Mouse (Mus musculus): Measurements from ENCODE around the gene Fam118a.
A peak's percentile ranks its signal among the peaks of the same experiment; 100 is the strongest.
"Not testable (repeated sequence)": the region's sequence is repeated elsewhere in the genome, so short reads cannot be mapped to it uniquely, and the experiment has no call there.

Fam118a gene

DNA sequence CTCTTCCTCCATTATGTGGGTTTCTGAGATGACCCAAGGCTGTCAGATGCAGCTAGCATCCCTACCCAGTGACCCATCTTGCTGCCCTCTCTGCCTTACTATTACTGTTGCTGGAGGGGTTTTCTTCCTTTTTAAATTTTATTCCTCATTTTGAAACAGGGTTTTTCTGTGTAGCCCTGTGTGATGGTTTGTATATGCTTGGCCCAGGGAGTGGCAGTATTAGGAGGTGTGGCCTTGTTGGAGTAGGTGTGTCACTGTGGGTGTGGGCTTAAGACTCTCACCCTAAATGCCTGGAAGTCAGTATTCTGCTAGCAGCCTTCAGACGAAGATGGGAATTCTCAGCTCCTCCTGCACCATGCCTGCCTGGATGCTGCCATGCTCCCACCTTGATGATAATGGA, at the start of gene Fam118a:
Gene Fam118a (plus strand): TSS at position 301 of the 400 bp plus-strand sequence.
- not testable (repeated sequence) for DNase-seq

DNA sequence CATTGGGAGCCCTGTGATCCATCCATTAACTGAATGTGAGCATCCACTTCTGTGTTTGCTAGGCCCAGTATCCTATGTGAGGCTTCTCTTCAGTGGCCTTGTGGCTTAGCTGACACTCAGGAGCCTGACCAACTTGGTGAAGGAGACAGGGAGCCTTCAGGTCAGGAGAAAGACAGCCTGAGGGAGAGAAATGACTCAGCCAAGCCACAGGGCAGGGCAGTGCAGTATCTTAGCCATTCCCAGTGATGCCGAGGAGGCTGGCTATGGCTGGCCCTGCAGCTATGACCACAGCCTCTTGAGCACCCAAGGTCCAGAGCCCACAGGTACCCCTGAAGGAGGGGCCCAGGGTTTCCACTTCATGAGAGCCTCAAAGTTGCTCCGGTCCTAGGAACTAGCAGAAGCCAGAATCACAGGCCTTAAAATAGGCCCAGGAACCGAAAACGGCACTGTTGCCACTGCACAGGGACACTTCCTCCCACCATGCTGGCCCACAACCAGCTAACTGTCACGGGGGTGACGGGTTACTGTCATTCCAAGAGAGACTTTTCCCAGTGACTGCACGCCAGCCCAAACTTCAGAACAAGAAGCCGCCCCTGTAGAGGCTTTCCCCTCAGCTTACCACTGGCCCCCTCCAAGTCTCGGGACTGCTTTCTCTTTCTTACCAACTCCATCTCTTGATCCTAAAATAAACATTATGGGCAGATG, 47.0 kb upstream of the Fam118a start:
- peak; percentile 53 for DNase-seq

DNA sequence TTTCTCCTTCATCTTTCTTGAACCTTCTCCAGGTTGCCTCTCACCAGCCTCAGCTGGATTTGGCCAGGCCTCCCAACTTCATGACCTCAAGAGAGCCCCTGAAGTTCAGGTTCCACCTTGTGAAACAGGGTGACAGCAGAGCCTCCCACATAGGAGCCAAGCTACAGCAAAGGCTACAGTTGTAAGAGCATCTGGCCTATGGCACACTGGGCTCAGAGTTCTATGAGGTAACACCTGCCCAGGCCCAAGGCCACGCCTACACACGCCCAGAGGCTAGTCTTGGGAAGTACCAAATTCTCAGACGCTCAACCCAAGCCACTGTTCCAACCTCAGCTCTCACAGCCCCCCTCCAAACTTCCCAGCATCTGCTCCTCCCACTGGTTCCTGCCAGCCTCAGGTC, 45.9 kb upstream of the Fam118a start:
- DNase-seq: no peak

DNA sequence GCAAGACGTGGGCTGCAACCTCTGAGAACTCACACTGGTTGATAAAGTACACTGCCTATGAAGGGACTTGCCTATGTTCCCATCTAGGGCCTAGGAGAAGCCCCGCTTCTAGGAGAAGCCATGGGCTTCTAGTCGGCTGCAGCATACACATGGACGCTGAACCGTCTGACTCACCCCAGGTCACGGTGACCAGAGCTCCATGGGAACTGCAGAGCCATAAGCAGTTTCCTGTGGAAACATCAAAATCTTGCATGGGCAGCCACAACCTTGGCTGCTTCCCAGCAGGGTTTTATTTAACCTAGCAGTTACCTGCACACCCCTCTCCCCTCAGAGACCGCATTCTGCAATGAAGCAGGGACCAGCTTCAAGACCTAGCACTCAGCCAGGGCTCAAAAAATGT, 45.0 kb upstream of the Fam118a start:
- no peak for DNase-seq

DNA sequence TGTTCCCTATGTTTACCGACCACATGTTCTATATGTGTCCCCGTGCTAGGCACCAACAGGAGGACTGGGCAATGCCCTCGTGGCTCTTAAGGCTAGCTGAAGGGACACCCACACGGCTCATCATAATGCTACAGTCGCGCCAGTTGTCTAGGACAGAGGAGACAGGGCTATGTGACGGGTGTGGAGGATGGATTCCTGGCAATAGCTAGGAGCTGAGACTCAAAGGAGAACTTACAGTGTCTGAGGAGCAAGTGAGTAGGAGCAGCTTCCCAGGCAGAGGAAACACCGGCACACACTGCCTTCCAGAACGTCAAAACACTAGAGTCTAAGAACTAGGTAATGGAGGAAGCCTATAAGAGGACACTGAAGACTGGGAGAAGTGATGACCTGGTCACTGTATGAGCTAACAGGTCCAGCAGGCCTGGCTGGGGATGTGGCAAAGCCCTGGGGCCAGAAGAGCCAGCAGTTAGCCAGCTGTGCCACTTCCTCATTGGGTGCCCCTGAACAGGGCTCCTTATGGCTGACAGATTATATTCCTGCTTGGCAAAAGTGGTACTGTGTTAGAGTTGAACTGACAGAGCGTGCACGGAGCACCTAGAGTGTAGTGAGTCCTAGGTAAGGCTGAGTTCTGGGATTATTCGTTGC, 43.1 kb upstream of the Fam118a start:
- no peak for DNase-seq

DNA sequence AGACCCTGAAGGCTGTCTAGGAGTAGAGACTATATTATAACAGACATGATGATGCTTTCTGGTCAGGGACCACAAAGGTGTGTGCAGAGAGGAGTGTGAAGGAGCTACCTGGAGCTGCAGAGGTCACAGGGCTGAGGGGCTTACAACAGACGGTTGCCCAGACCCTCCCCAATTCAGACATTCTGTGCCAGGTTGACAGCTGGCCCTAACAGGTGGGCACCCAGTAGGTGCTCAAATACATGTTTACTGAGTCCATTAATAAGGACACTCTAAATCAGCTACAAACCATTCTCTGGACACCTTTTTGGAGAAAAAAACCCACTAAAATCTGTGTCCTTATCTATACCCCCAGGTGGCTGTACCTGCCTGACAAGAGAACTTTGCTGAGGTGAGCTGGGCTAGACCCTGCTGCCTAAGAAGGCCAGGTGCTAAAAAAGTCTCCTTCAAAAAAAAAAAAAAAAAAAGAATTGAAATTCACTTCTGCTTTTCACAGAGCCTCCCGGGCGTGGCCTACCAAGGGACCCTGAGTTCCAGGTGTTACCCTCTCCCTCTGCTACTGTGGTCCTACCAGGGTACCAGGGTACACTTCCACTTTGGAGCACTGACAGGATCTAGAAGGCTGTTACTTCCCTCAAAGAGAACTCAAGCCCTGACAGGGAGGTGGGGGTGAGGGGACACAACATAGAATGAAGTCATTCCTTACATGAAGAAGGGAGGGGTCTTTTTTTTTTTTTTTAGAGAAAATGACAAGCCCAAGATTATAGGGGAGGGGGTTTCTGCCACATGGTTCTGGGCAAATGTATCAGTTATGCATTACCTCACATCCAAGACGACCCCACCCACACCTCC, 42.4 kb upstream of the Fam118a start:
- no peak for DNase-seq

DNA sequence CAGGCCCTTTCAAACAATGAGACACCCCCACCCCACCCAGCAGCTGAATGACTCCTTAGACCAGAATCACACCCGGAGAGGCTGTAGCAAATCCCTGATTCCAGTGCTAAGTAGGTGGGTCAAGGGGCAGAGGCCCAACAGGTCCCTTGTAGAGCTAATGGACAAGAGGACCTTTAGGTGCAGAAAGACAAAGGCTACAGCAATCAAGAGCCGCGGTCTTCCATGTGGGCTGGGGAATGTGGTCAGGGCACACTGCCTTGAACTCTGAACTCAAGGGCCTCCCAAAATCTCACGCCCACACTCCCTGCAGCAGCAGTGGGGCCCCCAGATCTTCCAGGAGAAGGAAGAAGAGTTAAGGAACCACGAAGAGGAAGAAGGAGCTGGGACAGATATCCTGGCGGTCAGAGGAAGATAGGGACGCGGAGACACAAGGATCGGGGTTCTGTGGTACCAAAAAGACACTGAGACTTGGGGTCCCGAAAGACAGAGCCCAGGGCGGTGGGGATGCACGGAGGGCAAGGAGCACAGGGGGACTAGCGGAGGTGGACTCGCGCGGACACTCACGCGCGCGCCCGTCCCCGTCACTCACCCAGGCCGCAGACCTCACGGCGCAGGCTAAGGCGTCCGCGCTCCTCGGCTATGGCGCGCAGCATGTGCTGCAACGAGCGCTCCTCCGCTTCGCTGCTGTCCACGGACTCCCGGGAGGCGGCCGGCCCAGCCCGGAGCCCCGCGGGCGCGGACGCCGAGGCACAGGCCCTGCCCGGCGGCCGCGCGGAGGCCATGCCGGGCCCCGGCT, 41.5 kb upstream of the Fam118a start:
- DNase-seq: peak; percentile 51

DNA sequence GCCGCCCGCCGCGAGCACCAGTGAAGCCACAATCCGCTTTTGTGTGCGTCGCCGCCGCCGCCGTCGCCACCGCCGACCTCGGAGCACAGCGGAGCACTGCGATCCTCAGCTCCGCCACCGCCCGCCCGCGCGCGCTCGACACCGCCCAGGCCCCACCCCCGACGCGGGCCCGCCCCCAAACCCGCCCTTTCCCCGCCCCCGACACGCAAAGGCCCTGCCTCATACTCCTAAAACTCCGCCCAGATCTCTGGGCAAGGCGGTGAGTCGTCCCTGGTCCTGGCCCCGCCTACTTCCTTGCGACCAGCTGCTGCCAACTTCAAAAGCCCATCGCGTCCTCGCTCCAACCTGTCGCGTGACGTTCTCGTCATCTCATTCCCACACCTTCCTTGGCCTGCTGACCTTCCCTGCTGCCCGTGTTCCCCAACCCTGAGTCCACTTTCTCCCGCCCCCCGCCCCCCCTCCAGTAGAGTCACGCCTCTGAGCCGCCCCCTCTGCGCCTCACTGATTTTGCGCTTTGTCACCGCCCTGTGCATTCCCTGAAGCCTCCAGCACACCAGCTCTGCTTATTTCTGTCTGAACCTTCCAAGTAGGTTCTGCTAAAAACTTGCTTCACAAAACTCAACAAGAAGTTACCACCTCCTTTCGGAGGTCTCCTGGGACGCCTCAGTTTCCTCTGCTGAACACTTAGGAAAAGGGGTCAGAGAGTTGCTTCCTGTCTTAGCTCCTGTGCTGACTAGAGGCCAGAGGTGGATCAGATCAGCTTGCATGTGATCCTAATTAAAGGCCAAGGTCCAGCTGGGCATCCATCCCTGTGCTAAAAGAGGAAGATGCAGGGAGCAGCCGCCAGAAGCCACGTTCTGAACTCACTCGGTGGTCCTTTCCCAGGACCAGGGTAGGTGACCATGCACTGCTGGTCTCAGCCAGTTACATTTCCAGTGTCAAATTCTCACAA, 40.6 kb upstream of the Fam118a start, which contains the start of gene 5031439G07Rik:
Gene 5031439G07Rik (minus strand): TSS at position 678 of the 952 bp plus-strand sequence.
- peak; percentile 92 for DNase-seq

DNA sequence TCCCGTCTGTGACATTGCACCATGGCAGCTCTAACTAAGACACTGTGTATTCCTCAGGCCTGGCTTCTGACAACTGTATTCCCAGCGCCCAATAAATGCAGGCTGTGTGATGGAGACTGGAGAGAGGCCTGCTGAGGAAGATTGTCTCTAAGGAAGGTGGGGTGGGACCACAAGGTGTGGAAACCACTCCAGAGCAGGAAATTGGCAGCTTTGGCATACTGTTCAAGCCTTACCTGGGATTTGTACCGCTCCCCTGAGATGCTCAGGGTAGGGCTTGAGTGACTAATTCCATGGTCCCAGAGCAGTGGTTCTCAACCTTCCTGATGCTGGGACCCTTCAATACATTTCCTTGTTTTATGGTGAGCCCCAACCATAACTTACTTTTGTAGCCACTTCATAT, 39.6 kb upstream of the Fam118a start:
- DNase-seq: no peak

DNA sequence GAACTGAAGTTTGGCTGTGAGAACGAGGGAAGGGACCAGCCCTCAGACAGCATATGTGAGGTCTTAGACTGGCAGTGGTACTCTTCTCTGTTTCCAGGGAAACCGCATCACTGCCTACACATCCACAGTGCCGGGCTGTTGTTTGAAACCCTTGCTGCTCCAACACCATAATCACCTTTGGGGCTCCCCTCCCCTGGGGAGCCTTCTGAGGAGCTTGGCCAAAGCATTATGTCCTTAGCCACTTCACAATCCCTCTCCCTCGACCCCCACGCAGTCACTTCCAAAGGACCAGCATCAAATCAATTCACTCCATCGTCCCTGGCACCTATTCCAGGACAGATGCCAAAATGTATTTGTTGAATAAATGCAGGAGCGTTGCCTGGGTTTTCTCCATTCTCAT, 39.0 kb upstream of the Fam118a start:
- no peak for DNase-seq

DNA sequence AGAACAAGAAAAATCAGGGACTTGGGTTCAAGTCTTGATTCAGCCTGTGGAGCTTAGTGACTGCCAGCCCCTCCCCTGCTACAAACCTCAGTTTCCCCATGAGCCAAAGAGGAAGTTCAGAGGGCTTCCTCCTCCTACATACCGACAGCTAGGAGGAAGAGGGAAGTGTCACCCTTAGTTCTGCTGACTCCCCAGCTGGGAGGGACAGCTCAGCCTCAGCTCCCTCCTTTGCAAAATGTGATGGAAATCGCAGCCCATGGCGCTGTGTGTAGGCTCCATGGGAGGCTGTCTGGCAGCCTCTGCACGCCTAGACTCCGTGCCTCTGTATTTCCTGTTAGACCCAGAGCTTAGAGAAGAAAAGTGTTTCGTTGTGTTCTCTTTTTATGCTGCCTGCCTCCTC, 34.2 kb upstream of the Fam118a start:
- no peak for DNase-seq

DNA sequence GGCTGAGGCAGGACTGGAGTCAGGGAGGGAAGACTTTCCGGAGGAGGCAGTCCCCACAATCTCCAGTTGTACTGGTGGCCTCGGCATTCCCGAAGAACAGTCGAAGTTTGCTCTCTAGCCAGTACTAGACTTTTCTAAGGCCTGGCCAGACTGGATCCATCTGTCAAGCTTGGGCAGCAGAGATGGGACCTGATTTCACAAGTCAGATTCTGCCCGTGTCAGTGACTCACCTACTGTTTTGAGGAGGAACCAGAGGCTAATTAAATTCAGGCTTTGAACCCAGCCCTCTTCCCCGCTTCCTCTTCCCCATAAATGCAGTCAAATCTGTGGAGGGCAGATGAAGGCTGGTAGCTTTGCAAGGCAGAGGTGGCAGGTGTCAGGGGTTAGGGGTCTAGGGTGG, 33.7 kb upstream of the Fam118a start:
- no peak for DNase-seq

DNA sequence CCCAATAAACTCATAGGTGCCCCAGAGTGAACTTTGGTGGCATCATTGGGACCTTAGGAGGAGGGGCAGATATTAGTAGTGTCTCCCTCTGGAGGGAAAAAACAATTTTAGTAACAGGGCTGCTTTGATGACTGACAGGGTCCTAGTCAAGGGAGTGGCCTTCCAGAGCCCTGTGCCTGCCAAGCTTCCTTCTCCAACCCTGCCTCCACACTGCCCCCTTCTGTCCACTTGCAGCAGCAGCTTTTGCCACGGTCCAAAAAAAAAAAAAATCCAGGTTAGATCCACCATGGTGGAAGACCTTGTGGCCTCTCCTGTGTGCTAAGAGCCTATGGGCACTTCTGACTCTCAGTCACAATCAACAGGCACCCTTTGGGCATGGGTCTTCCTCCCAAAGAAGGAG, 32.8 kb upstream of the Fam118a start:
- peak; percentile 81 for DNase-seq

DNA sequence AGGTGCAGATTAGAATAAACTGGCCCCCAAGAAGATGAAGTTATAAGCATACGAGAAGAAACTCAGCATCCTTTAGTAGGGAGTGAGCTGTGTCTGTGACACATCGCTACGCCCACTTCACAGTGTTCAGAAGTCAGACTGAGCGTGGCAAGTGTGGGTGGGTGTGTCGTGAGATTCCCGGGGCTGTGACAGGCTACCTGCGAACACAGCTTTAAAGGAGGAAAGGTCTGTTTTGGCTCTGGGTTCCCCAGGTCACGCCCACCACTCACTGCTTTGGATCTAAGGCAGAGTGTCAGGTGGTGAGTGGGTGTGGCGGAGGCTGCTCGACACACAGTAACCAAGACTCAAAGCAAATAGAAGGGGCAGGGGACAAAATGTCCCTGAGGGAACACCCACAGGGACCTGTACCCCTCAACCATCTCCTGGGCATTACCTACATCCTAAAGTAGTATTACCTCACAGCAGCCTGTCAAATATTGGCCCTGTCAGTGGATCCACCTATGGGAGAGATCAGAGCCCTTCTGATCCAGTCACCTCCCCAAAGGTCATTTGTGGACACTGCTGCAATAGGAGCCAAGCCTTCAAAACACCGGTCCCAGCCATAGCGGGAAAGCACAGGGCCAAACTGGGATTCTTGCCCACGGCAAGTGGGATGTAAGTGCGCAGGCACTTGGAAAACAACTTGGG, 30.8 kb upstream of the Fam118a start:
- no peak for DNase-seq

DNA sequence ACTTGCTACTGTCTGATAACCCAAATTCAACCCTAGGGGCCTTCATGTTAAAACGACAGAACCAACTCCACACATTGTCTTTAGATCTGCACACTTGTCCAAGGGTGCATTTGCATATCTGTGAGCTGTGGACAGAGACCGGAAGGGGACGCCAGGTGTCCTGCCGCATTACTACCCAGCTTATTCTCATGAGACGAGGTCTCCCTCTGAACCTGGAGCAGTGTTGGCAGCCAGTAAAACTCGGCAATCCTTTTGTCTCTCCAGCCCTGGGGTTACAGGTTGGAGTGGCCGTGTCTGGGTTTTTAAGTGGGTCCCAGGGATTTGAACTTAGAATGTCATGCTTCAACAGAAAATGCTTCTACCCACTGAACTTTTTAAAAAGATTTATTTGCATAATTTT, 28.8 kb upstream of the Fam118a start:
- DNase-seq: no peak

DNA sequence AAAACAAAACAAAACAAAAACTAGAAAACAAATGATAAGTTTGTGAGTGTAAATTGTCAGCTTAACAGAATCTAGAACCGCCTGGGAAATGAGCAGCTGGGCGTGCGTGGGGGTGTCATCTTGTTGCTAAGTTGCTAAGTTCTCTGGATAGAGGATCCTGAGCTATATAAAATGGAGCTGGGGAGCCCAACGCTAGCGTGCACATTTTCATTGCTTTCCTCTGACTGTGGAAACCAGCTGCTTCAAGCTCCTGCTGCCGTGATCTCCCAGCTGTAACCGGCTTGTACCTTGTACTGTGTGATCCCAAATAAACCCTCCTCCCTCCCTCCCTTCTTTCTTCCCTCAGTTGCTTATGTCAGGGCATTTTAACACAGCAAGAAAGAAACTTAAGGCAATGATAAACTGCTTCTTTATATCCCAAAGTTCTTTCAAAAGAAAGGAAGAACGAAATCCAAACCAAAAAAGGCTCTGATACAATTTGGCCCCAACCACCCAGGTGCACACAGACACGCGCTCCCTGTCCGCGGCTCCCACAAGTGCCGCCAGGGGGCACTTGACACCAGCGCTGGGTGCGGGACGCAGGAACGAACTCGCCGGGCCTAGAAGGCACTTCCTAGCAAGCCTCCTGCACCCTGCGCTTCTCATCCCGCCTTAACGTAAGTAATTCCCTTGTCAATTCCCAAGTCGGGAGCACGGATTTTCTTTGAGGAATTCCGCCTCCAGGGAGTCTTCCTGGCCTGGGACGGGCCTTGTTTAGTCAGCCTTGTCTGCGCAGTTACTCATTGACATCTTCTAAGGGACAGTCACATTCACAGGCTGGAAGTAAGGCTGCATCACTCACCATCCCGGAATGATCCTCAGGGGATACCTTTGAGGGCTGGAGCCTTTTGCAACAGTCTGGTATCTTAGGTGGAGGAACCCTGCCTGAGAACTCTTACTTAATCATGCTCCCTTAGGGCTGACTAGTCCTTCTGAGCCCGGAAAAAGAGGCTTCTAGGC, 27.5 kb upstream of the Fam118a start:
- peak; percentile 87 for DNase-seq

DNA sequence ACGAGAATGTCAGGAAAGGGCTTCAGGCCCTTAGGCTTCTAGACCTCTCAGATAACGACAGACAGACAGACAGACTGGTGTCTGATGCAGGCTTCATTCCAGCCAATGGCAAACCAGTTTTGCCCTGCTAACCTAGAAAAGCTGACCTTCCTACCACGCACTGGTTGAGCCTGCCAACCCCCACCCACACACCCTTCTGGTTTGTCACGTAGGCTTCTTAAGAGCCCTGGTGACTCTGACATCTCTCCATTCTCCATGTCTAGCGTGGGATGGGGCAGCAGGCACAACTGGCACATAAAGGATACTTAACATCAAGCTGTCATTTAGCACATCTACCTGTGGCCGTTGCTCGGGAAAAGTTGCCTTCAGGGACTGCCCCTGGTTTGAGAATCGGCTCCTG, 19.1 kb upstream of the Fam118a start:
- DNase-seq: no peak

DNA sequence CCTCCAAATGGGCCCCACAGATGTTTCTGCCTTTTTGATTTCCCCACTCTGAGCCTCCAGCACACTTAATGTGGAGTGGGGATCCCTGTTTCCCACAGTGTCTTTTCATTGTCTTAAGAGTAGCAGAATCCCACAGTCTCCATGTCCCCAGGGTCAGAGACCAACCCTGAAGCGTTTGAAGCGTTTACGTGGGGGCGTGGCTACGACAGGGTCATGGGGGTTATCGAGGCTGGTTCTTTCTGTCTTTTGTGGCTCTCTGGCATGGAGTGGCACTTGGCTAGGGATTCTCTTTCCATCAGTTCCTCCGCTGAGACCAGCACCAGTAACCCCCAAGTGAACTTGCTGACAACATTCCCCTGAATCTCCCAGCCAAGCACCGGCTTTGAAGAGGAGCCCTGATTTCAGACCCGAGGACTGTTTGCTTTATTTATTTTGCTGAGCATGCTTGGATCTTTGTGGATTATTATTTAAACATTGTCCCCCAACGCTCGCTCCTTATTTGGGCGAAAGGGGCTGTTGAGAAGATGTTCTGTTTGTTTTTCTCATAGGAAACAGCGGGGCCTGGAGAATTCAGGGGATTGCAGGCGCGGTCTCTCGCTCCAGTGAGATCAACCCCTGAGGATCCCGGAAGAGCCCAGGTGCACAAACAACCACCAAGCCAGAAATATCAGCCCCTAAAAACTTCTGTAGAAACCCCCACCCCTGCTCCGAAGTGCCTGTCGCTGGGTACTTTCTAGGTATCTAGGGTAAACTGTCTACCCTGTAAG, 16.7 kb upstream of the Fam118a start:
- DNase-seq: peak; percentile 39

DNA sequence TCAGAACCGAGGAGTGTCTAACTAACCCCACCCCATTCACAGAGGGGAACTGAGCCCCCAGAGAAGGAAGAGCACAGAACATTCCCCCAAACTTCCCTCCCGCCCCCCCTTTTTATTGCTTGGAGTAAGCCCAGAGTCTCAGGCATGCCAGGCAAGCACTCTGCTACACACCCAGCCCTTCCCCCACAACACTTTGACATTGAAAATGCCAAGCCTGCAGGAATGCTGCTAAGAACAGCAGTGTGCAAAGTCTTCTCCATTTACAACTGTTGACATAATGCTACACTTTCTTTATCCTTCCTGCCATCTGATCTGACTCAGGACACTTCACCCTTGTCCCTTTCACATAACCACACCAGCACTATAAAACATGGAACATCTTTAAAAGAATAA, 16.1 kb upstream of the Fam118a start:
- DNase-seq: peak; percentile 42

Data from lung, postnatal 14 days (tissue).